Mouse (Mus musculus) brain, embryonic 14.5 days (tissue): ENCODE results near the gene Plcl2.

Source experiments
- CTCF ChIP-seq: fragments of 200-500 bp; IDR thresholded peaks from 2 replicates; pipeline ENCODE4 v1.5.1; 2012; ENCODE audit warnings: inconsistent platforms, mild to moderate bottlenecking, moderate library complexity, borderline replicate concordance; ENCODE audit not compliant: insufficient read depth, insufficient read length; ENCODE audit errors: extremely low read depth
- POLR2A ChIP-seq: fragments of 200-500 bp; IDR thresholded peaks from 2 replicates; pipeline ENCODE4 v1.6.1; 2012; ENCODE audit warnings: mild to moderate bottlenecking, inconsistent platforms, borderline replicate concordance; ENCODE audit not compliant: poor library complexity, insufficient read depth, insufficient read length, severe bottlenecking; ENCODE audit errors: extremely low read depth

DNA sequence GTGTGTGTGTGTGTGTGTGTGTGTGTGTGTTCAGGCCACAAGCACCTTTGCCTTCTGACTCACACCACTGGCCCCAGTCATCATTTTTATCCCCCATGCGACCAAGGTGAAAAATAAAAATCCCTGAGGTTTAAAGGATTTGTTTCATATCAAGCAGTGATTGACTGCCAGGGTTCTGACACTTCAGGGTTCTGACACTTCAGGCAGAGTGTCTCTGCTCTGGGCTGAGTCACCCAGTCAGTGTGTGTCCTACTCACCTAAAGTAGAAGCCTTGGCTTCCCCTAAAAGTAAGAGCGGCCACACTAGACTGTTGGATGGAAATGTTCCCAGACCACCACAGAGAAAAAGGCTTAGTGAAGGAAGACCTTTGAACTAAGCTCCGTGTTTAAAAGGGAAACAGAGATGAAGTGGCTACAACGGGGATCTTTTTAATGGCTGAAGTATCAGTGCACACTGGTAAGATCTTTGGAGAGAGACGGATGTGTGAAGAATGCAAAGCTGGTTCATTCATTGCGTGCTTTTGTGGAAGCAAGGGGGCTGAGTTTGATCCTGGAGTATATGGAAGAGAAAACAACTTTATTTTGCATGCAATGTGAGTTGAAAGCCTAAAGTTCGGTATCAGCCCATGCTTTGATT, 11.0 kb upstream of the Plcl2 start:
- TF ChIP-seq POLR2A (no peak), CTCF (no peak)
